Mouse (Mus musculus): Measurements from ENCODE around the gene I830077J02Rik.
A peak's percentile ranks its signal among the peaks of the same experiment; 100 is the strongest.

GRCm38 (mm10) chr3:105892572-105893495 is 39.6 kb downstream of the I830077J02Rik start:
- TF ChIP-seq CTCF (IDR thresholded peaks at IDR 0.05; ENCODE audit: low read depth) (no peak), EP300 (IDR thresholded peaks at IDR 0.05; ENCODE audit: low read depth) (peak; percentile 58; the same call in 1 of the 2 replicates)
